Mouse (Mus musculus) MEL (cell line): ENCODE data around the gene Mylk.

Experiments used
- CTCF ChIP-seq, 3 experiments: IDR thresholded peaks in 2 of 3; conservative IDR thresholded peaks in 1 of 3; 2 replicates each; pipeline ENCODE4 v1.5.1; 2011 to 2012; ENCODE audit warnings: low read length in 3 of 3, low read depth in 2 of 3, mild to moderate bottlenecking in 2 of 3, improper control_type of control experiment in 1 of 3, inconsistent platforms in 1 of 3, mixed read lengths in 1 of 3, moderate library complexity in 1 of 3; ENCODE audit not compliant: control insufficient read depth in 1 of 3, insufficient read depth in 1 of 3, poor library complexity in 1 of 3, severe bottlenecking in 1 of 3
- HCFC1 ChIP-seq: IDR thresholded peaks from 2 replicates; pipeline ENCODE4 v1.6.1; 2012; ENCODE audit warnings: low read depth, mild to moderate bottlenecking, inconsistent platforms, low read length, improper control_type of control experiment, moderate library complexity
- KAT2A ChIP-seq: conservative IDR thresholded peaks from 2 replicates; pipeline ENCODE4 v1.6.1; 2012; ENCODE audit warnings: low read depth, low read length, improper control_type of control experiment, inconsistent platforms
- MAFK ChIP-seq: IDR thresholded peaks from 2 replicates; pipeline ENCODE4 v1.6.1; 2011; ENCODE audit warnings: low read depth, mild to moderate bottlenecking, low read length, improper control_type of control experiment, borderline replicate concordance
- MAX ChIP-seq: IDR thresholded peaks from 2 replicates; pipeline ENCODE4 v1.6.1; 2011; ENCODE audit warnings: low read length, improper control_type of control experiment
- MEF2A ChIP-seq: IDR thresholded peaks from 2 replicates; pipeline ENCODE4 v1.6.1; 2014; ENCODE audit warnings: low read depth, mild to moderate bottlenecking, inconsistent platforms, low read length, improper control_type of control experiment; ENCODE audit not compliant: poor library complexity, insufficient replicate concordance, severe bottlenecking; ENCODE audit errors: extremely low read depth
- MYC ChIP-seq: IDR thresholded peaks from 2 replicates; pipeline ENCODE4 v1.6.1; 2011; ENCODE audit warnings: low read depth, mild to moderate bottlenecking, low read length, improper control_type of control experiment, moderate library complexity
- POLR2A ChIP-seq, 2 experiments: IDR thresholded peaks; 2 replicates each; pipeline ENCODE4 v1.6.1; 2011 to 2012; ENCODE audit warnings: low read length in 2 of 2, mild to moderate bottlenecking in 2 of 2, control low read depth in 1 of 2, improper control_type of control experiment in 1 of 2, low read depth in 1 of 2, moderate library complexity in 1 of 2; ENCODE audit not compliant: control insufficient read depth in 1 of 2, insufficient read depth in 1 of 2, poor library complexity in 1 of 2
- POLR2AphosphoS5 ChIP-seq: IDR thresholded peaks from 2 replicates; pipeline ENCODE4 v1.6.1; 2012; ENCODE audit warnings: low read depth, borderline replicate concordance, mild to moderate bottlenecking, inconsistent platforms, low read length, moderate library complexity, mixed read lengths
- SMC3 ChIP-seq: IDR thresholded peaks from 2 replicates; pipeline ENCODE4 v1.6.1; 2011; ENCODE audit warnings: low read depth, low read length, improper control_type of control experiment
- USF1 ChIP-seq: IDR thresholded peaks from 2 replicates; pipeline ENCODE4 v1.6.1; 2014; ENCODE audit warnings: low read depth, mild to moderate bottlenecking, inconsistent platforms, low read length, improper control_type of control experiment, moderate library complexity
- ZKSCAN1 ChIP-seq: IDR thresholded peaks from 2 replicates; pipeline ENCODE4 v1.6.1; 2012; ENCODE audit warnings: low read depth, mild to moderate bottlenecking, inconsistent platforms, low read length, improper control_type of control experiment, moderate library complexity
- ZMIZ1 ChIP-seq: IDR thresholded peaks from 2 replicates; pipeline ENCODE4 v1.6.1; 2012; ENCODE audit warnings: low read depth, mild to moderate bottlenecking, inconsistent platforms, low read length, improper control_type of control experiment, moderate library complexity
- ZNF384 ChIP-seq: IDR thresholded peaks from 2 replicates; pipeline ENCODE4 v1.6.1; 2012; ENCODE audit warnings: low read depth, mild to moderate bottlenecking, inconsistent platforms, low read length, improper control_type of control experiment

DNA sequence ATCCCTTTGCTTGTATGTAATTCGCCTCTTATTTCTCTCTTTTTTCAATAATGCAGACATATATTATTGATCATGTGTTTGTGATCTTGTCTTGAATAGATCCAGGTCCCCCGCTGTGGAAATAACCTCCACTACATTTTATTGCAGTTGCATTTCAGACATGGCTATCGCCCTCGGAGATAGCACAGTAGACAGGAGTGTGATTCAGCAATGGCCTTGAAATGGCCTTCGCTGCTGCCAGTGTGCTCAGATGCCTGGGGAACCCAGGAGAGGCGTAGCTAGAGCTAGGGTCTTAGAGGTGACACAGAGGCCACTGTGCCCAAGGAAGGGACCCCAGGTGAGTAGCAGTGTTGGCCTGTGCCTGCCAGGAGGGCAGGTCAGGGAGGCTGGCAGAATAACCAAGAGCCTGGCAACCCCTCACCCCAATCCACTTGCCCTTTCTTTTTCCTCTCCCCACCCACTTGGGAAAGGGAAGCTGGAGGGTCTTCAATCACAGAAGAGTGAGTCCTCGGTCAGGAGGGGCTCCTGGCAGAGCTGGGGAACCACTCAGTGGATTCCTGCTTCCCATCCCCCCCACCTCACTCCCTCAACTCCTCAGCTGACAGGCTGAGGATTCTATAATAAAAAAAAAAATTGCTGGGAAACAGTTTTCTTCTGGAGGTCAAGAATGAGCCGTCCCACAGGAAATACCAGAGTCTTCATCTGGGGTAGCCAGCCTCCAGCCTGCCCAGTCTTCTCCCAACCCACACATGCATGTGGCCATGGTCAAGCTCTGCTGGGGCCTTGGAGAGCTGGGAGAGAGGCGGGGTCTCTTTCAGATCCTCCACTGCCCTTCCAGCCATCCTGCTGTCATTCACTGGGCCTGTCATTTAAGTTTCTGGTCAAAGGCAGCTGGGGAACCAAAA, 181.8 kb downstream of the Mylk start:
- TF ChIP-seq CTCF (IDR thresholded peaks at IDR 0.05 in 2 of 3, conservative IDR thresholded peaks at IDR 0.05 in 1 of 3; ENCODE audit: control insufficient read depth in 1 of 3, insufficient read depth in 1 of 3, low read depth in 2 of 3, low read length in 3 of 3, poor library complexity in 1 of 3, severe bottlenecking in 1 of 3) (no peak), POLR2AphosphoS5 (no peak), POLR2A (IDR thresholded peaks at IDR 0.05; ENCODE audit: control insufficient read depth in 1 of 2, insufficient read depth in 1 of 2, low read depth in 1 of 2, low read length in 2 of 2, poor library complexity in 1 of 2) (no peak), ZKSCAN1 (no peak), SMC3 (no peak), MYC (no peak), MAFK (no peak), USF1 (no peak), ZNF384 (no peak), HCFC1 (no peak), KAT2A (no peak), MAX (no peak), ZMIZ1 (no peak), MEF2A (no peak)
